ENCODE assay signal across 10 mouse cellular contexts in the genomic region with DNA sequence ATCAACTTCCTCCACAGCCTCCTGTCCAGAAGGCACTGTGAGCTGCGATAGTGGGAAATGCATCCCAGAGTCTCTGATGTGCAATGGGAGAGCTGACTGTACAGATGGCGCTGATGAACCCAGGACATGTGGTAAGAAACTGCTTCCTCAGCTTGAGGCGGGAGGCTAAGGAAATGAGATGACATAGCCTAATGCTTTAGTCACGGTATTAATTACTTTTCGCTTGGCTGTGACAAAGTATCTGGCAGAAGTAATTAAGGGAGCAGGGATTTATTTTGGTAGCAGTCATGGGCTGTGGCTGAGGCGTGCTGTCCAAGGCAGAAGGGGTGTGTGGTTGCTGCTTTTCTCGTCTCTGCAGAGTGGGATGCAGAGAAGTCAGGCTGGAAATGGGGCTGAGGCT. TPM values are rescaled to one million over a fixed set of nuclear protein-coding genes. Genes with fewer than 3 reads are reported as not detected.
DNase-seq lines count a peak whose midpoint lies in the region; ATAC-seq lines count a peak whose summit lies in the region.
"Had no signal": no experiment of that assay in that cellular context is flagged by ENCODE, and none has a peak within 500 bp of the region (broad histone marks: within the 10 kb centered on the region; RNA-seq: fewer than 3 reads in every experiment).

No protein-coding gene starts in this region.

- 28% methylated on average over 7 of the region's 7 CpGs for WGBS in hindbrain, embryonic 16.5 days

- no peak overlapping the region for H3K4me3 ChIP-seq in hindbrain, embryonic 16.5 days (ENCODE audit: low read length)
- H3K4me3 ChIP-seq: heart, embryonic 12.5 days had no signal

- DNase-seq in heart, postnatal 10 days = peak; percentile 15 to 20
- DNase-seq in heart, adult 8-10 months (ENCODE audit: low spot score) = no peak
- peak; percentile 27 to 32 for DNase-seq in right cerebral cortex, adult 2 months (ENCODE audit: low spot score in 2 of 2)
- no peak for DNase-seq in right cerebral cortex, postnatal 14 days
- DNase-seq in urinary bladder, adult 18-20 months (ENCODE audit: low spot score in 2 of 2) = no peak
- no peak for DNase-seq in layer of hippocampus, adult 11-12 months (ENCODE audit: low spot score)
- DNase-seq: kidney, adult 8-10 months; liver, postnatal 0 days had no signal

- intact Hi-C loops in heart, postnatal 10 days (cut with DNase I) = no loop called here

- H3K9ac ChIP-seq in hindbrain, embryonic 16.5 days (ENCODE audit: low read depth, low read length) = no peak overlapping the region
- H3K9ac ChIP-seq: heart, embryonic 12.5 days; liver, postnatal 0 days had no signal

- peak; percentile 96 for ATAC-seq in hindbrain, embryonic 16.5 days
- ATAC-seq: liver, postnatal 0 days had no signal

- H3K4me2 ChIP-seq in hindbrain, embryonic 16.5 days (ENCODE audit: low read length) = peak overlapping the region; percentile 14; the same call in 1 of the 2 replicates
- H3K4me2 ChIP-seq: heart, embryonic 12.5 days had no signal

- H3K27ac ChIP-seq in hindbrain, embryonic 16.5 days (ENCODE audit: low read depth, low read length) = no peak overlapping the region

- no peaks in the 10 kb centered on the region for H3K9me3 ChIP-seq in hindbrain, embryonic 16.5 days (ENCODE audit: control insufficient read depth, low read length)
- H3K9me3 ChIP-seq: heart, embryonic 12.5 days had no signal

- 0 out of 2 replicates have a peak, but pooled peaks cover 4% of the 10 kb centered on the region for H3K4me1 ChIP-seq in hindbrain, embryonic 16.5 days (ENCODE audit: control insufficient read depth, insufficient read depth, low read depth, low read length)
- H3K4me1 ChIP-seq: heart, embryonic 12.5 days had no signal

- H3K36me3 ChIP-seq in hindbrain, embryonic 16.5 days (ENCODE audit: control insufficient read depth, insufficient read depth, low read length) = no peaks in the 10 kb centered on the region
- H3K36me3 ChIP-seq: heart, embryonic 12.5 days had no signal

- no peaks in the 10 kb centered on the region for H3K27me3 ChIP-seq in hindbrain, embryonic 16.5 days (replicated peaks; ENCODE audit: control insufficient read depth, insufficient read depth, low read length)

RNA-seq across cellular contexts. Expression of a gene that starts 7.9 kb away (rescaled TPM):
- total RNA-seq in heart, postnatal 10 days (2021) = under 1 TPM; 0.50 to 0.62 TPM
- total RNA-seq in heart, adult 8-10 months (2022) = 1 to 10 TPM; 2.4 to 2.7 (median 2.4) TPM
- 0.19 and 0.24 TPM in 2 replicates for polyA plus RNA-seq in hindbrain, embryonic 16.5 days (2015; fragmentation: Nextera tagmentation; extraction: Ambion mirVana)
- polyA plus RNA-seq: liver, postnatal 0 days had no signal

Comparison
In these comparisons a context has a peak if more than half of its experiments do, and no peak if none do; other contexts are left out.
1. DNase-seq: peak in heart, postnatal 10 days (2 of 2) and right cerebral cortex, adult 2 months (2 of 2); none in heart, adult 8-10 months (single experiment), right cerebral cortex, postnatal 14 days (single experiment), urinary bladder, adult 18-20 months (0 of 2) and layer of hippocampus, adult 11-12 months (single experiment).